Comparison of ENCODE assay signal across 9 mouse cellular contexts in the genomic region with DNA sequence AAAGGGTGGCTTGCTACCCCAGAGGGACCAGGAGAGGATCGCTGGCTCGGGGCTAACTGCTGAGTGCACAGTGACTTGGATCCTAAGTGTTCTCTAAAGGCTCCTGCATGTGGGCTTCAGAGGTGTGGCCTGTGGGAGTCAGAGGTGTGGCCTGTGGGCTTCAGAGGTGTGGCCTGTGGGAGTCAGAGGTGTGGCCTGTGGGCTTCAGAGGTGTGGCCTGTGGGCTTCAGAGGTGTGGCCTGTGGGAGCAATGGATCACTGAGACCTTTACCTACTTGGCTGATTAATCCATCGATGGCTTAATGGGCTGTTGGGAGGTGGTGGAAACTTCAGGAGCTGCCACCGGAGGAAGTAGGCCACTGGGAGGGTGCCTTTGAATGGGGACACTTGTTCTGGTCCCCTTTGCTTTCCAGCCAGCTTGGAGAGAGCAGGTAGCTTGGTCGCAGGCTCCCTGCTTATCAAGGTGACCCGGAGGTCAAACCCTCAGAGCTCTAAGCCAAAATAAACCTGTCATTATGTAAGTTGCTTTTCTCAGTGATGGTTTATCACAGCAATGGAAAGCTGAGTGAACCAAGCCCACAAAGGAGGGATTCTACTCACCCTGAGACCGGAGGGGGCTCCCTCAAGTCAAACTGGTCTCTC. TPM values are rescaled to one million over a fixed set of nuclear protein-coding genes. Genes with fewer than 3 reads are reported as not detected.
DNase-seq lines count a peak whose midpoint lies in the region; ATAC-seq lines count a peak whose summit lies in the region.
"Had no signal": no experiment of that assay in that cellular context is flagged by ENCODE, and none has a peak within 500 bp of the region (broad histone marks: within the 10 kb centered on the region; RNA-seq: fewer than 3 reads in every experiment).

No protein-coding gene starts in this region.

- no peak overlapping the region for H3K9ac ChIP-seq in heart, embryonic 11.5 days (ENCODE audit: low read depth, low read length)
- peak overlapping the region; percentile 67 for H3K9ac ChIP-seq in liver, embryonic 15.5 days

- intact Hi-C loops in heart, postnatal 10 days (cut with DNase I) = no loop called here

- peaks cover 3% of the 10 kb centered on the region; the same call in 1 of the 2 replicates for H3K27me3 ChIP-seq in heart, embryonic 11.5 days (ENCODE audit: control insufficient read depth, insufficient read depth, low read length)
- H3K27me3 ChIP-seq in liver, embryonic 15.5 days = peaks cover 7% of the 10 kb centered on the region; the same call in 1 of the 2 replicates

- peaks cover 12% of the 10 kb centered on the region for H3K4me1 ChIP-seq in heart, embryonic 11.5 days (ENCODE audit: control insufficient read depth, insufficient read depth, low read length)
- H3K4me1 ChIP-seq in liver, embryonic 15.5 days (replicated peaks) = peaks cover 82% of the 10 kb centered on the region

- ATAC-seq in heart, embryonic 11.5 days (replicated peaks; ENCODE audit: insufficient number of reproducible peaks, low FRiP score, low TSS enrichment) = peak; percentile 80
- ATAC-seq in common myeloid progenitor, adult 5-6 weeks (replicated peaks; ENCODE audit: low read depth, poor library complexity, severe bottlenecking) = peak; percentile 90
- peak; percentile 74 for ATAC-seq in liver, embryonic 15.5 days (ENCODE audit: insufficient read depth)

- DNase-seq in heart, postnatal 10 days = no peak
- DNase-seq in 3134 (ENCODE audit: extremely low read depth, insufficient read length, low spot score) = peak; percentile 72
- DNase-seq in frontal cortex, postnatal 14 days (ENCODE audit: low spot score in 2 of 2) = no peak
- DNase-seq in adrenal gland, adult 8-10 months = no peak
- no peak for DNase-seq in cerebellum, adult 11-12 months

- H3K4me3 ChIP-seq in heart, embryonic 11.5 days (ENCODE audit: low read depth, low read length) = no peak overlapping the region
- H3K4me3 ChIP-seq in liver, embryonic 15.5 days (replicated peaks) = peak overlapping the region; percentile 50

- WGBS in heart, embryonic 11.5 days (ENCODE audit: insufficient replicate concordance) = 30% methylated on average over 7 of the region's 7 CpGs
- WGBS in liver, embryonic 15.5 days (ENCODE audit: insufficient replicate concordance) = 22% methylated on average over 7 of the region's 7 CpGs

- peak overlapping the region; percentile 42 for H3K4me2 ChIP-seq in heart, embryonic 11.5 days
- H3K4me2 ChIP-seq in liver, embryonic 15.5 days = peak overlapping the region; percentile 88

- no peaks in the 10 kb centered on the region for H3K9me3 ChIP-seq in heart, embryonic 11.5 days (replicated peaks; ENCODE audit: control insufficient read depth, low read length)
- no peaks in the 10 kb centered on the region for H3K9me3 ChIP-seq in liver, embryonic 15.5 days (replicated peaks)

- no peaks in the 10 kb centered on the region for H3K36me3 ChIP-seq in heart, embryonic 11.5 days (ENCODE audit: control insufficient read depth, insufficient read depth, low read length)
- no peaks in the 10 kb centered on the region for H3K36me3 ChIP-seq in liver, embryonic 15.5 days (replicated peaks)

- H3K27ac ChIP-seq in heart, embryonic 11.5 days (ENCODE audit: low read depth, low read length) = peak overlapping the region; percentile 51
- peak overlapping the region; percentile 97 for H3K27ac ChIP-seq in liver, embryonic 15.5 days (replicated peaks)

RNA-seq across cellular contexts. Expression of gene Padi1, which starts 14.7 kb away (rescaled TPM):
- polyA plus RNA-seq in heart, embryonic 11.5 days (2014; fragmentation: Nextera tagmentation; extraction: Ambion mirVana) = 0.19 and 0.24 TPM in 2 replicates
- not detected for total RNA-seq in heart, postnatal 10 days (2021)
- not detected in 2 replicates for total RNA-seq in common myeloid progenitor, adult 5-6 weeks (2017)
- polyA plus RNA-seq in liver, embryonic 15.5 days (2015; fragmentation: Nextera tagmentation; extraction: Ambion mirVana) = 0.02 and 0.03 TPM in 2 replicates
- total RNA-seq in adrenal gland, adult 8-10 months (2022) = not detected
- total RNA-seq: layer of hippocampus, postnatal 25 days had no signal

RNA-seq across cellular contexts. Expression of gene Padi2, which starts 45.9 kb away (rescaled TPM):
- 3.8 and 5.9 TPM in 2 replicates for polyA plus RNA-seq in heart, embryonic 11.5 days (2014; fragmentation: Nextera tagmentation; extraction: Ambion mirVana)
- total RNA-seq in heart, postnatal 10 days (2021) = 1 to 10 TPM in 1 of 2 experiments, under 1 TPM in 1; 0.65 to 1.1 TPM
- 14.5 and 17.0 TPM in 2 replicates for total RNA-seq in common myeloid progenitor, adult 5-6 weeks (2017)
- polyA plus RNA-seq in liver, embryonic 15.5 days (2015; fragmentation: Nextera tagmentation; extraction: Ambion mirVana) = 1.6 and 2.2 TPM in 2 replicates
- total RNA-seq in adrenal gland, adult 8-10 months (2022) = 1 to 10 TPM; 2.4 to 3.1 (median 2.8) TPM

RNA-seq across cellular contexts. Expression of gene Padi3, which starts 49.8 kb away (rescaled TPM):
- 0.39 and 0.63 TPM in 2 replicates for polyA plus RNA-seq in heart, embryonic 11.5 days (2014; fragmentation: Nextera tagmentation; extraction: Ambion mirVana)
- total RNA-seq in heart, postnatal 10 days (2021) = under 1 TPM; 0.12 TPM
- total RNA-seq in common myeloid progenitor, adult 5-6 weeks (2017) = 0.19 and 0.32 TPM in 2 replicates
- polyA plus RNA-seq in liver, embryonic 15.5 days (2015; fragmentation: Nextera tagmentation; extraction: Ambion mirVana) = 0.12 and 0.17 TPM in 2 replicates
- not detected for total RNA-seq in adrenal gland, adult 8-10 months (2022)
- total RNA-seq: layer of hippocampus, postnatal 25 days had no signal
